Mouse (Mus musculus): Measurements from ENCODE around the gene 1810013L24Rik. TPM values are rescaled to one million over a fixed set of nuclear protein-coding genes. Genes with fewer than 3 reads are reported as not detected.

The 1810013L24Rik gene
- total RNA-seq (2021) = 100 to 1,000 TPM in 1 of 2 experiments, 10 to 100 TPM in 1; 97.2 to 125 TPM

DNA sequence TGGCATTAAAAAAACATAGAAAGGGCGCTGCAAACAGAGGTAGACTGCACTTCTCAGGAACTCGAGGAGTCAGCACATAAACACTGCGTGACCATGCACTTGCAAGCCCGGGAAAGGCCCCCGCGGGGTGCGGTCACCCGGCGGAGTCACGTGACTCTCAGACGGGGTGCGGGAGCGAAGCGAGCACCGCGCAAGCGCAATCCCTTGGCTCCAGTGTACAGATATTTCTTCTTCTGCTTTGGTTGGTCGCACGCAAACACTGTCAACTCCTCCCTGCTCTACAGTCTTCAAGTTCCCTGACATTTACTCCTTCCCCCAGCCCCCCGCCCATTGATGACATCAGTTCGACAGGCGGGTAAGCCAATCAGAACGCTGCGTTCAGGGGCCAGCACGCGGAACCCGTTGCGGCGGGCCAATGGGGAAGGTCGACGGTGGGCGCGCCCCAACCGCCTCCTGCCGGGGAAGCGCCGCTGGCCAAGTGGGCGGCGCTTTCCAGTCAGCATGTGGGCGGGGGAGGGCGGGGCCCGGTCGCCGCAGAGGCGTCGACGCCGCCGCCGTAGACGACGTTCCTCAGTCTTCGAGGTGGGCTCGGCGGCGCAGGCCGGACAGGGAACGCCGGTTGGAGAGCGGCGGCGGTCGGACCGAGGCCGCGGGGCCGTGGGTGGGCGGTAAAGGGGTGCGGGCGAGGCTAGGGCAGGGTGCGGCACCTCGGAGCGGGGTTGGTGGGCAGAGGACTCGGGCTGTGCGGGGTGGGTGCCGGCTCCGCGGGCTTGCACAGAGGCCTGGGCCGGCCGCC lies at the start of gene 1810013L24Rik:
Gene 1810013L24Rik (plus strand): TSS at position 537 of the 796 bp plus-strand sequence.
- peak; percentile 99 for DNase-seq (ENCODE audit: low spot score)
- intact Hi-C loops (cut with DNase I) = loop anchor here (1.0 to 5.0 kb wide), 3 partner anchors 14 to 93 kb away; no protein-coding TSS in a partner anchor

DNA sequence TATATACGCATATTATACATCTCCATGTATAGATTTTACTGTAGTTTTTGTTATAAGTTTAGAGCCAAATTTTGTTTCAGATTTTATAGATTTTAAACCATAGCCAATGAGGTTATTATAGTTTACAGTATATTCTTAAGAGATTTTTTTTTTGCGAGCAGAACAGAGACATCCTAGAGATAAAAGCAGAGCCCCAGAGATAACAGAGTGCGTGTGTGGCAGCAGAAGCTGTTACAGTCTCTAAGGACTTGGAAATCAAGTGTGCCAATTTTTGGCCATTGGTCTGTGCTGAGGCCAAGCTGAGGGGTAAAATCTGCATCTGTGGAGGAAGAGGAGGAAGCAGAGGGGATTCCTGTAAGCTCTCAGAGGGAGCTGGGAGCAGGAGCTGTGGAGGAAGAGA lies 49.7 kb upstream of the 1810013L24Rik start:
- no peak for DNase-seq (ENCODE audit: low spot score)
- intact Hi-C loops (cut with DNase I) = no loop called here

DNA sequence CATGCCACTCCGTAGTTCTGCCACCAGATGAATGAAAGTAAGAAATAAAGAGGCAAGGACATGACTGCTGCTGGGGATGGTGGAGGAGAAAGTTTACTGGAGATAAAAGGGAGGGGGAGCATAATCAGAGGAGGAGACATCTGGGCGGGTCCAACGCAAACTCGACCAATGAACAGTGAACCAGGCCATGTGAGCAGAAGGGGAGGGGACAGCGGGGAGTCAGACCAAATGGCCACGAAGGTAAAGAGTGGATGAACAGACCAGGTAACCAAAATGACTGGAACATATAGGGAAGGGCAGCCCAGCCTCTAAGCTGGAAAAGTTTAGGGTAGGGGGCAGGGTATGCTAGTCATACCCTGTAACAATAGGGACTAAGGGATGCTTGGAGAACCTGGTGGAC lies 48.7 kb upstream of the 1810013L24Rik start:
- intact Hi-C loops (cut with DNase I) = no loop called here

DNA sequence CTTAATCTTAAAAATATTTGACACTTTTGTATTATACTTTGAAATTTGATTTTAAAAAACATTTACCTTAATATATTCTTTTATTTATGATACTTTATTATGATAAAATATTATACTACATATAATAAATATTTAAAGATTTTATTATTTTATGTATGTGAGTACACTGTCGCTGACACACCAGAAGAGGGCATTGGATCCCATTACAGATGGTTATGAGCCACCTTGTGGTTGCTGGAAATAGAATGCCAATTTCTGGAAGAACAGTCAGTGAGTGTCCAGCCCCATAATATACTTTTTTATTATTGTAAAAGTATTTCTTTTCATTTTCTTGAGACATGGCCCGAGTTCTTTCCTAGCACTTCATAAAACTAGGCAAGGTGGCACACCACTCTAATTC lies 48.2 kb upstream of the 1810013L24Rik start:
- intact Hi-C loops (cut with DNase I) = no loop called here
- no peak for DNase-seq (ENCODE audit: low spot score)

More for the DNA sequence above, 48.7 kb upstream of the 1810013L24Rik start:
- no peak for DNase-seq (ENCODE audit: low spot score)

DNA sequence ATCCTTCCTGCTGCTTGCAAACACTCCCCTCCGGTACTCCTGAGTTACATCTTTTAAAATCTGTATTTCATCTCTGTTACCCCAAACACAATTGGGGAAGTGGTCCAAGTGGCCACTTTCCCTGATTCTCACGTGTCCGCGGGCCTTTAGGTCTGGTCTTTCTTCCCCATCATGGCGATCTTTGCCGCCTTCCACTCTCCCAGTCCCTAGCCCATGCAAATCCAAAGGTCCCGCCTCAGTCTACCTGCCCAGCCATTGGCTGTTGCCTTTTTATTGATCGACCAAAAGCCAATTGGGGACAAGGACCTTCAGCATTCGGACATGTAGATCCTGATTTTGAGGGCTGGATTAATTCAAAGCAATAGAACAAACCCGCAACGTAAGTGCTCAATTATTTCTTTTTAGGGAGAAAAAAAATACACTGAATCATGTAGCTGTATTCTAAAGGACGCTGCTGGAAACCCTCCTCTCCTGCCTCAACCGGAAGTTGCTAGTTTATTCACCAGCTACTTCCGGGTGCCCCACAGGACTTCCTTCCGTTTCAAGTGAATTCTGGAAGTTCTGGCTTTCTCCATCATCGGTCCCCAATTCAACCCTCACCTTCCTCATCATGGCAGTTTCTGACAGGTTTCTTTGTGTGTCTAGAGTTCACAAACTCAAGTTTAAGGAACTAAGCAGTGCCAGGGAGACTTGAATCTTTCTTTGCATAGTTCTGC lies 46.5 kb upstream of the 1810013L24Rik start:
- DNase-seq (ENCODE audit: low spot score) = no peak
- intact Hi-C loops (cut with DNase I) = no loop called here

DNA sequence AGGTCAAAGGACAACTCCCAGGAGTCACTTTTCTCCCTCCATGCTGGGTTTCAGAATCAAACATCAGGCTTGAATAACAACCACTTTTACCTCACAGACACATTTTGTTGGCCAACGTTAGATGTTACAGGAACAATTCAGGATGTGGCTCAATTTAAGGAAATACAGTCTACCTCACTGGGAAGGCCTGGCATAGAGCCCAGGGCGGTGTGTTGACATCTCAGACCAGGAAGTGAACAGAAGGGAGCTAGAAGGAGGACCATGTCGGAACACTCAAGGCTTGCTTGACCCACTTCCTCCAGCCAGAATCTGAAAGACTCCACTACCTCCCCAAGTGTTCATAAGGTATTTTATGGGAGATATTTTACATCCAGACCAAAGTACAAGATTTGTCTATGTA lies 45.1 kb upstream of the 1810013L24Rik start:
- peak; percentile 19 for DNase-seq (ENCODE audit: low spot score)
- intact Hi-C loops (cut with DNase I) = no loop called here

DNA sequence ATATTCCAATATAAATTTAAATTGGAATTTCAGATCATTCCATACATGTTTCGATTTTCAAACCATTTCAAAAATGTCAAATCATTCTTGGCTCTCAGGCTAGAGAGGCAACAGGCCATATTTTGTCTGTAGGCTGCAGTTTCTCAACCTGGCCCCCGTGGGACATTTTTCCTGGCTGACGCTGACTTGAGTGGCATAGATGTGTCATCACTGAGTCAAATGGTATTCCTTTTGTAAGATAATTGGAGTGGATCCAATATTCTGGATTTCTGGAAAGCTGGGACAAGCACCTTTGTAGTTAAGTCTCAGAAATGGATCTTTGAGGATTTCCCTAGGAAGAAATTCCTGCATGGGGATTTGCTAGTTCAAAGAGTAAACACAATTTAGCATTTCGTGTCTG lies 39.0 kb upstream of the 1810013L24Rik start:
- DNase-seq (ENCODE audit: low spot score) = no peak
- intact Hi-C loops (cut with DNase I) = no loop called here

DNA sequence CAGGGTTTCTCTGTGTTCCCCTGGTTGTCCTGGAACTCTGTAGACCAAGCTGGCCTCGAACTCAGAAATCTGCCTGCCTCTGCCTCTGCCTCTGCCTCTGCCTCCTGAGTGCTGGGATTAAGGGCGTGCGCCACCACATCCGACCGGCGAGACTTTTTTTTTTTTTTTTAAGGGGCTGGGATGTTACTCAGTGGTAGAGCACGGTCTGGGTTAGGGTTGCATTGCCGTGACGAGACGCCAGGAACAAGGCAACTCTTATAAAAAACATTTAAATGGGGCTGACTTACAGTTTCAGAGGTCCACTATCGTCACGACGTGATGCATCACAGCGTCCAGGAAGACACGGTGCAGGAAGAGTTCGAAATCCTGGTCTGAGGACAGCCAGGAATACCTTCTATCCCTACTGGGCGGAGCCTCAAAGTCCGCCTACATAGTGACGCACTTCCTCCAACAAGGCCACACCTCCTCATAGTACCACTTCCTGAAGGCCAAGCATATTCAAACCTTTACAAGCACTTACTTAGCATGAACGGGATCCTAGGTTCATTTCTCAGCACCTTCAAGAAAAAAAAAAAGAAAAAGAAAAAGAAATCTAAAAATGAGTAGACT lies 37.8 kb upstream of the 1810013L24Rik start, which contains the start of gene Usp7:
Gene Usp7 (minus strand): TSS at position 360 of the 609 bp plus-strand sequence.
- intact Hi-C loops (cut with DNase I) = no loop called here
- no peak for DNase-seq (ENCODE audit: low spot score)

DNA sequence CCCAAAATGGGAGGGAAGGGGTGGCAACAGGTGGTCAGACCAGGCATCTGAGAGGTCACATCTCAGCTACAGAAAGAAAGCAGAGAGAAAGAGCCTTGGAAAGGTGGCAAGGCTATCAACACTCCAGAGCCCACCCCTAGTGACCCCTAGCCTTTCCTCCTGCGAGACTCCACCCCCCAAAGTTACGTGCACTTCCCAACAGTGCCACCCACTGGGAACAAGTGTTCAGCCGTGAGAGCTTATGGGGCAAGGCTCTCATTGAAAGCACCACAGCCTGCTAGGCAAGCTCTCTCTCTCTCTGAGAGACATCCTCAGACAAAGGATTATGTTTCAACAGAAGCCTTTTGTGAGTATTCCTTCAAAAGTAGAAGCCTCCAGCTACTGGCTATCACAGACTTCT lies 34.9 kb upstream of the 1810013L24Rik start:
- no peak for DNase-seq (ENCODE audit: low spot score)
- intact Hi-C loops (cut with DNase I) = no loop called here

DNA sequence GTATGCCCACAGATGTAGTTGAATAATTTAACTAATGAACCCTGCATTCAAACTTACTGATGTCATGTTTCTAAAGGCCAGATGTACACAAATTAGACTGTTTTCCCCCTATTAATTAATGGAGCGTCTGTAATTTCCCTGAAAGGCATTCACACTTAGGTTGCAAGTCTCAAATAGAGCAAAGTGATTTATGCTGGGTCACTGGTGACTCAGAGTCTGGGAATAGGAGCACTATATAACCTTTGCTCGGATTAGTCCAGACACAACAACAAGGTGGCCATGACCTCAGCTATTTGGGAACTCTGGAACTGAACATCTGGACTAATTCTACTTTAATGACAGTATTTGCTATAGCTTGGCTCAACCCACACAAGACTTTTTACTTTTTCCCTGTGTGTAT lies 34.0 kb upstream of the 1810013L24Rik start:
- intact Hi-C loops (cut with DNase I) = no loop called here
- no peak for DNase-seq (ENCODE audit: low spot score)

DNA sequence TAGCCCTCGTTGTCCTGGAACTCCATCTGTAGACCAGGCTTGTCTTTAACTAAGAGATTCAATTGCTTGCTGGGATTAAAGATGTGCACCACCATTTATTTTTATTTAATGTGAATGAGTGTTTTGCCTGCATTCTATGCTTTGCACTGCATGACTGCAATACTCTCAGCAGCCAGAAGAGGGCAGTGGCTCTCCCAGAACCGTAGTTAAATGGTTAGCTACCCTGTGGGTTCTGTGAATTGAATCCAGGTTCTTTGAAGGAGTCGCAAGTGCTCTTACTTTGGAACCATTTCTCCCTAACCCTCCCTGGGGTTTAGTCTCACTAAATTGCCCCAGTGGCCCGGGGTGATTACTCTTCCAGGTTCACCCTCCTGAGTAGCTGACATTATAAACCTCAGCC lies 23.2 kb upstream of the 1810013L24Rik start:
- DNase-seq (ENCODE audit: low spot score) = no peak

DNA sequence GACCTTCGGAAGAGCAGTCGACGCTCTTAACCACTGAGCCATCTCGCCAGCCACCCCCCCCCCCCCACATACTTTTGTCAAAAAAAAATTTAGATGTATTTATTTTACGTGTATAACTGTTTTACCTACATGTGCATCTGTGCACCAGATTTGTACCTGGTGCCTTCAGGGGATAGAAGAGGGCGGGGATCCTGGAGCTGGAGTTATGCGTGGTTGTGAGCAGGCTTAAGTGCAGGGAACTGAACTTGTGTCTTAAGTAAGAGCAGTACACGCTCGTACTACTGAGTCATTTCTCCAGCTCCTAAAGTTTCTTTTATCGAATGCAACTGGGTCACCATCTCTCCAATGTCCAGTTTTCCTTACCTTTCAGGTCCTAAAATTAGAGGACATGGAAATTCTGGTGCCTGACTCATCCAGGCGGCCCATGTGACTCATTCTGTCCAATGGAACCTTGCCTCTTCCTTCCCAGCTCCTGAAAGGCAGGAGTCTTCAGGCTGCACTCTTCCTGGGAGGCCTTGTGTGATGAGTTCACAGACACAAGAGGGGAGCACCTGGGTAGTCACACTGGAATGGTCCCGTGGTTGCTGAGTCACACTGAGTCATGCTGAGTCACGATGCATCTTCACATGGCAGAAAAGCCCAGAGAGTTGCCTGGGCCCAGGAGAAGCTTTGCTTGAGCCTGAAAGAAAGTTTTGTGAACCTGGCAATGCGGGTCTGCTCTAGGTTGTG lies 19.3 kb upstream of the 1810013L24Rik start:
- no peak for DNase-seq (ENCODE audit: low spot score)
- intact Hi-C loops (cut with DNase I) = no loop called here

More for the DNA sequence above, 23.2 kb upstream of the 1810013L24Rik start:
- intact Hi-C loops (cut with DNase I) = loop anchor here (2.0 kb wide), 1 partner anchor 62 kb away; no protein-coding TSS in a partner anchor

DNA sequence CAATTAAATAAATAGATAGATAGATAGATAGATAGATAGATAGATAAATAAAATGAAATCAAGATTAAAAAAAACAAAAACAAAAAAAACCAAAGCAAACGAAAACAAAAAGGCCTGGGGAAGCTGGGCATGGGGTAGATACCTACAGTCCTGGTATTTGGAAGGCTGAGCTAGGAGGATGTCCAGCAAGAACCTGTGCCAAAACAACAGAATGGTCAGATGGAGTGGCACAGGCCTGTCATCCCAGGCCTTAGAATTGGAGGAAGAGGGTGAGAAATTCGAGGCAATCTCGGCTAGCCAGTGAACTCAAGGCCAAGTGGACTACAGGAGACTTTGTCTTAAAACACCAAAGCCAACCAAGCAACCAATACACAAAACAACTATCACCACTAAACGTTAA lies 12.0 kb upstream of the 1810013L24Rik start:
- DNase-seq (ENCODE audit: low spot score) = no peak
- intact Hi-C loops (cut with DNase I) = no loop called here

DNA sequence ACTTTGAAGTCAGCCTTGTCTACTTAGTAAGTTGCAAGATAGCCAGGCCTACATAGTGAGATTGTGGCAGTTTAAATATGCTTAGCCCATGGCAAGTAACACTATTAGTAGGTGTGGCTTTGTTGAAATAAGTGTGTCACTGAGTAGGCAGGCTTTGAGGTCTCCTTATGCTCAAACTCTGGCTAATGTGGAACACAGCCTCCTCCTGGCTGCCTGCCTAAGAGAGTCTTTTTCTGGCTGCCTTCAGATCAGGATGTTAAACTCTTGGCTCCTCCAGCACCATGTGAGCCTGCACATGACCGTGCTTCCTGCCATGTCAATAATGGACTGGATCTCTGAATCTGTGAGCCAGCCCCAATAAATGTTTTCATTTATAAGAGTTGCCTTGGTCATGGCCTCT lies 8.5 kb upstream of the 1810013L24Rik start:
- DNase-seq (ENCODE audit: low spot score) = peak; percentile 26
- intact Hi-C loops (cut with DNase I) = no loop called here

DNA sequence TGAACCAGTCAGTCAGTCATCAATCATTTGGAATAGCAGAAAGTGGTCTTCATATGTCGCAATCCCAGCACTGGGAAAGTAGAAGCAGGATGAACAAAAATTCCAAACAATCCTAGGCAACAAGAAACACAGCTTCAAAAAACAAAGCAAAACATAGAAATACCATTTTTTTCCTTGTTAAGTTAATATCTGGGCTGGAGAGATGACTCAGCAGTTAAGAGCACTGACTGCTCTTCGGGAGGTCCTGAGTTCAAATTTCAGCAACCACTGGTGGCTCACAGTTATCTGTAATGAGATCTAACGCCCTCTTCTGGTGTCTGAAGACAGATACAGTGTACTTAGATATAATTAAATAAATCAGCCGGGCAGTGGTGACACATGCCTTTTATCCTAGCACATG lies 7.3 kb upstream of the 1810013L24Rik start:
- intact Hi-C loops (cut with DNase I) = no loop called here
- no peak for DNase-seq (ENCODE audit: low spot score)

DNA sequence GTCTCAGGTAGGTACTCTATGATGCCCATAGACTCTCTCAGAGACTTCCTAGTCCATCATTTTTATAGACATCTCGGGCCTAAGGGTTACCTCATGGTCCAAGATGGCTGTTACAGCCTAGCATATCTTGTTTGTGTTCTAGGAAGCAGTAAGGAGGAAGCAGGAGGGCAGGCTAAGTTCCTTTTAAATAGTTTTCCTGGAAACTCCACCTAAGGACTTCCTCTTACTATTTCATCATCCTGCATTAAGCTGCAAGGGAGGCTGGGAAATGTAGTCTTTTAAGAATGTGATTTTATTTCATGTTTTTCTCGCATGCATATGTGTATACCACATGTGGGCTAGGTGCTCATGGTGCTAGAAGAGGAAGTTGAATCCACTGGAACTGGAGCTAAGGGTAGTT lies 6.2 kb upstream of the 1810013L24Rik start:
- intact Hi-C loops (cut with DNase I) = no loop called here
- no peak for DNase-seq (ENCODE audit: low spot score)

DNA sequence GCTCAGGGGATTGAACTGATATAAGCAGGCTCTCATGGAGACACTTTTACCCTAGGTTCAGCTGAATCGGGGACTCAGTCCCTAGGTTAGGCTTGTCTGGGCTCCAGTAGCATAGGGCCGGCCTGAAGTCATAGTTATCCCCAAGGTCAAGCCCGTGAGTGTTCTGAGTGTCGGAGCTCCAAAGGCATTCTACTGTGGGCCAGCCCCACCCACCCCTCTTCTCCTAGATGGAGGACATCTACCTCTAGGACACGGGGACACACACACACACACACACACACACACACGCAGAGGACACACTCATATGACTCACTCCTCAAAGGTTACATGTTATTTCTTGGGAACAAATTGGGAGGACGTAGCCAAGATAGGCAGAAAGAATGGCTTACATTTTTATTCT lies 2.5 kb upstream of the 1810013L24Rik start:
- intact Hi-C loops (cut with DNase I) = loop anchor here (5.0 kb wide), 1 partner anchor 40 kb away; no protein-coding TSS in a partner anchor
- DNase-seq (ENCODE audit: low spot score) = no peak

DNA sequence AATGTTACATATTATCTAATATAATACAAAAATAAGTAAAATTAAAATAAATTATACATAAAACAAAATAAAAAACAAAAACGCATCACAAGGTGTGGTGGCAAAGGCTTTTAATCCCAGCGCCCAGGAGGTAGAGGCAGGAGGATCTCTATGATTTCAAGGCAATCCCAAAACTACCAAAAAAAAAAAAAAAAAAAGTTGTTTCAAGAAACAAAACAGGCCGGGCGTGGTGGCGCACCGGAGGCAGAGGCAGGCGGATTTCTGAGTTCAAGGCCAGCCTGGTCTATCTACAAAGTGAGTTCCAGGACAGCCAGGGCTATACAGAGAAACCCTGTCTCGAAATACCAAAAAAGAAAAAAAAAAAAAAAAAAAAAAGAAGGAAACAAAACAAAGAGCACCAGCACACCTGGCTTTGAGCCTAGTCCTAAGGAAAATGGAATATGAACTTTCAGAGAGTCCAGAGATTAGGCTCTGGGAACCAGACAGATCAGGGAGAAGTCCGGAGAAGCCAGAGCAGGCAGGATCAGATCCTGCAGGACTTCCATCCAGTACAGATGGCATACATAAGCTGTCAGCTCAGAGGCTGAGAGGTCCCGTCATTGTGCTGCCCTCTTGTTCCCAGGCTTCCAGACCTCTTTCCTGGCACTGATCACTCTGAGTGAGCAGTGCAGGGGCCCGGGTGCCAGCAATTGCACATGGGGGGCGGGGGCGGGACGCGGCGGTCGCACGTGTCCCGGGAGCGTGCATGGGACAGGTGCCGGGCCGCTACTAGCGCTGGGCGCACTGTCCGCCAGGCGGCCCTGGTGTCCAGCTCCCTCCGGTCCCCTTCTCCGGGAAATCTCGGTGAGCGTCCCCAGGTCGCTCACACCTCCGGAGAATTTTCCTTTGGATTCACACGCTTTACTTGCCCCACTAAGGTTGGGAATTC lies 1.0 kb upstream of the 1810013L24Rik start:
- intact Hi-C loops (cut with DNase I) = loop anchor here (2.0 to 5.0 kb wide), 2 partner anchors 38 to 92 kb away; no protein-coding TSS in a partner anchor
- DNase-seq (ENCODE audit: low spot score) = peak; percentile 69
